Mouse (Mus musculus): ENCODE measurements around the gene Tfdp1. TPM values are rescaled to one million over a fixed set of nuclear protein-coding genes. Genes with fewer than 3 reads are reported as not detected.
"Not testable (repeated sequence)": the region's sequence is repeated elsewhere in the genome, so short reads cannot be mapped to it uniquely, and the experiment has no call there.

Tfdp1 gene
- polyA plus RNA-seq, 1 experiment from 2014 or later = 169 TPM

- Histone ChIP-seq H3K4me2 (no peak overlapping the region), H3K36me3 (no peaks in the 10 kb centered on the region), H3K9me3 (replicated peaks) (no peaks in the 10 kb centered on the region), H3K4me3 (replicated peaks) (no peak overlapping the region), H3K27me3 (no peaks in the 10 kb centered on the region), H3K9ac (no peak overlapping the region), H3K4me1 (peaks cover 9% of the 10 kb centered on the region), H3K27ac (no peak overlapping the region)
- 59% methylated on average over 1 of the region's 1 CpGs for WGBS
- no peak for ATAC-seq (replicated peaks; ENCODE audit: low FRiP score)
Measured at GRCm38 (mm10) chr8:13334671-13335070, 3.9 kb upstream of the Tfdp1 start.

GRCm38 (mm10) chr8:13337245-13337644, 1.3 kb upstream of the Tfdp1 start:
- peak overlapping the region; percentile 30; the same call in 1 of the 2 replicates for H3K27ac ChIP-seq
- H3K27me3 ChIP-seq; H3K4me2 ChIP-seq; H3K9me3 ChIP-seq (replicated peaks); ATAC-seq (replicated peaks; ENCODE audit: low FRiP score); H3K4me3 ChIP-seq (replicated peaks); H3K9ac ChIP-seq: not testable (repeated sequence)
- H3K4me1 ChIP-seq = peaks cover 27% of the 10 kb centered on the region
- H3K36me3 ChIP-seq = peaks cover 18% of the 10 kb centered on the region
- WGBS = 81% methylated on average over 6 of the region's 6 CpGs

- H3K36me3 ChIP-seq = peaks cover 22% of the 10 kb centered on the region
- H3K4me2 ChIP-seq = peak overlapping the region; percentile 87
- H3K4me1 ChIP-seq = peaks cover 27% of the 10 kb centered on the region
- H3K9ac ChIP-seq = 0 out of 2 replicates have a peak overlapping the region, but pooled peaks have one; percentile 95
- no peak overlapping the region; the same call in 1 of the 2 replicates for H3K4me3 ChIP-seq (replicated peaks)
- H3K27me3 ChIP-seq = no peaks in the 10 kb centered on the region
- H3K9me3 ChIP-seq (replicated peaks) = no peaks in the 10 kb centered on the region
- ATAC-seq (replicated peaks; ENCODE audit: low FRiP score) = no peak
- H3K27ac ChIP-seq = peak overlapping the region; percentile 30; the same call in 1 of the 2 replicates
- WGBS = 68% methylated on average over 3 of the region's 3 CpGs
Measured at GRCm38 (mm10) chr8:13337678-13338077, 873 bp upstream of the Tfdp1 start.

GRCm38 (mm10) chr8:13338901-13339645, 522 bp downstream of the Tfdp1 start:
- Histone ChIP-seq H3K4me3 (replicated peaks) (peak overlapping the region; percentile 91), H3K9ac (peak overlapping the region; percentile 95), H3K36me3 (peaks cover 36% of the 10 kb centered on the region), H3K27me3 (no peaks in the 10 kb centered on the region), H3K4me1 (peaks cover 27% of the 10 kb centered on the region), H3K9me3 (replicated peaks) (no peaks in the 10 kb centered on the region), H3K4me2 (peak overlapping the region; percentile 87), H3K27ac (peak overlapping the region; percentile 79)
- under 1% methylated on average over 65 of the region's 70 CpGs for WGBS
- ATAC-seq (replicated peaks; ENCODE audit: low FRiP score) = peak; percentile 64

GRCm38 (mm10) chr8:13339646-13339990, 1.1 kb downstream of the Tfdp1 start:
- no peaks in the 10 kb centered on the region for H3K9me3 ChIP-seq (replicated peaks)
- H3K9ac ChIP-seq = peak overlapping the region; percentile 95
- peaks cover 27% of the 10 kb centered on the region for H3K4me1 ChIP-seq
- no peaks in the 10 kb centered on the region for H3K27me3 ChIP-seq
- ATAC-seq (replicated peaks; ENCODE audit: low FRiP score) = no peak
- H3K4me3 ChIP-seq (replicated peaks) = peak overlapping the region; percentile 91
- H3K36me3 ChIP-seq = peaks cover 42% of the 10 kb centered on the region
- peak overlapping the region; percentile 87 for H3K4me2 ChIP-seq
- 0 out of 2 replicates have a peak overlapping the region, but pooled peaks have one; percentile 79 for H3K27ac ChIP-seq
- 2% methylated on average over 11 of the region's 11 CpGs for WGBS

- peak overlapping the region; percentile 91; the same call in 1 of the 2 replicates for H3K4me3 ChIP-seq (replicated peaks)
- H3K4me1 ChIP-seq = peaks cover 27% of the 10 kb centered on the region
- ATAC-seq (replicated peaks; ENCODE audit: low FRiP score) = no peak
- no peak overlapping the region for H3K27ac ChIP-seq
- 83% methylated on average over 8 of the region's 8 CpGs for WGBS
- H3K4me2 ChIP-seq = peak overlapping the region; percentile 87
- 0 out of 2 replicates have a peak overlapping the region, but pooled peaks have one; percentile 95 for H3K9ac ChIP-seq
- no peaks in the 10 kb centered on the region for H3K27me3 ChIP-seq
- no peaks in the 10 kb centered on the region for H3K9me3 ChIP-seq (replicated peaks)
- H3K36me3 ChIP-seq = peaks cover 52% of the 10 kb centered on the region
Measured at GRCm38 (mm10) chr8:13340650-13341049, 2.1 kb downstream of the Tfdp1 start.

GRCm38 (mm10) chr8:13342340-13342739, 3.8 kb downstream of the Tfdp1 start:
- Histone ChIP-seq H3K4me3 (replicated peaks) (no peak overlapping the region), H3K36me3 (peaks cover 69% of the 10 kb centered on the region), H3K27ac (no peak overlapping the region), H3K27me3 (no peaks in the 10 kb centered on the region), H3K9me3 (replicated peaks) (no peaks in the 10 kb centered on the region), H3K9ac (no peak overlapping the region), H3K4me1 (peaks cover 27% of the 10 kb centered on the region), H3K4me2 (no peak overlapping the region)
- WGBS = 86% methylated on average over 2 of the region's 2 CpGs
- ATAC-seq (replicated peaks; ENCODE audit: low FRiP score) = no peak

- no peaks in the 10 kb centered on the region for H3K27me3 ChIP-seq
- H3K9me3 ChIP-seq (replicated peaks) = no peaks in the 10 kb centered on the region
- H3K27ac ChIP-seq = no peak overlapping the region
- WGBS = 96% methylated on average over 4 of the region's 4 CpGs
- no peak overlapping the region for H3K9ac ChIP-seq
- ATAC-seq (replicated peaks; ENCODE audit: low FRiP score) = no peak
- H3K36me3 ChIP-seq = peaks cover 77% of the 10 kb centered on the region
- H3K4me1 ChIP-seq = peaks cover 20% of the 10 kb centered on the region
- H3K4me2 ChIP-seq = no peak overlapping the region
- no peak overlapping the region for H3K4me3 ChIP-seq (replicated peaks)
Measured at GRCm38 (mm10) chr8:13343134-13343533, 4.6 kb downstream of the Tfdp1 start.

GRCm38 (mm10) chr8:13350052-13350451, 11.5 kb downstream of the Tfdp1 start:
- Histone ChIP-seq H3K4me2 (no peak overlapping the region), H3K27ac (no peak overlapping the region), H3K9ac (no peak overlapping the region), H3K36me3 (peaks cover 99% of the 10 kb centered on the region), H3K27me3 (no peaks in the 10 kb centered on the region), H3K4me3 (replicated peaks) (no peak overlapping the region), H3K9me3 (replicated peaks) (no peaks in the 10 kb centered on the region), H3K4me1 (no peaks in the 10 kb centered on the region)
- WGBS = 83% methylated on average over 7 of the region's 7 CpGs
- ATAC-seq (replicated peaks; ENCODE audit: low FRiP score) = no peak

- Histone ChIP-seq H3K9ac (no peak overlapping the region), H3K4me3 (replicated peaks) (no peak overlapping the region), H3K4me2 (no peak overlapping the region), H3K4me1 (no peaks in the 10 kb centered on the region), H3K36me3 (peaks cover 99% of the 10 kb centered on the region), H3K27ac (no peak overlapping the region), H3K9me3 (replicated peaks) (no peaks in the 10 kb centered on the region), H3K27me3 (no peaks in the 10 kb centered on the region)
- ATAC-seq (replicated peaks; ENCODE audit: low FRiP score) = no peak
- 88% methylated on average over 5 of the region's 5 CpGs for WGBS
Measured at GRCm38 (mm10) chr8:13351593-13351992, 13.0 kb downstream of the Tfdp1 start.

- Histone ChIP-seq H3K4me1 (no peaks in the 10 kb centered on the region), H3K27ac (no peak overlapping the region), H3K27me3 (no peaks in the 10 kb centered on the region), H3K4me2 (no peak overlapping the region), H3K9me3 (replicated peaks) (no peaks in the 10 kb centered on the region), H3K9ac (no peak overlapping the region), H3K36me3 (peaks cover 99% of the 10 kb centered on the region), H3K4me3 (replicated peaks) (no peak overlapping the region)
- WGBS = 86% methylated on average over 8 of the region's 8 CpGs
- ATAC-seq (replicated peaks; ENCODE audit: low FRiP score) = no peak
Measured at GRCm38 (mm10) chr8:13352601-13353000, 14.1 kb downstream of the Tfdp1 start.

GRCm38 (mm10) chr8:13353155-13353833, 14.7 kb downstream of the Tfdp1 start:
- no peak overlapping the region for H3K4me3 ChIP-seq (replicated peaks)
- H3K36me3 ChIP-seq = peaks cover 99% of the 10 kb centered on the region
- no peaks in the 10 kb centered on the region for H3K27me3 ChIP-seq
- no peaks in the 10 kb centered on the region for H3K4me1 ChIP-seq
- no peaks in the 10 kb centered on the region for H3K9me3 ChIP-seq (replicated peaks)
- 76% methylated on average over 9 of the region's 9 CpGs for WGBS
- no peak for ATAC-seq (replicated peaks; ENCODE audit: low FRiP score)
- H3K27ac ChIP-seq = no peak overlapping the region
- no peak overlapping the region for H3K9ac ChIP-seq
- no peak overlapping the region for H3K4me2 ChIP-seq

Data from kidney, embryonic 15.5 days (tissue).